Mouse (Mus musculus): Measurements from ENCODE around the gene Lgals1. TPM values are rescaled to one million over a fixed set of nuclear protein-coding genes. Genes with fewer than 3 reads are reported as not detected.

Gene Lgals1
- polyA plus RNA-seq, 1 experiment: 42.9 TPM

- no peak for TF ChIP-seq POLR2A (IDR thresholded peaks at IDR 0.05; ENCODE audit: extremely low read depth, insufficient read depth, low read length)
- no peak for TF ChIP-seq CTCF (IDR thresholded peaks at IDR 0.05; ENCODE audit: extremely low read depth, insufficient read depth, low read length)
- H3K4me3 ChIP-seq (ENCODE audit: insufficient read depth, low read length): peak overlapping the region; percentile 20
- no peaks in the 10 kb centered on the region for H3K4me1 ChIP-seq (ENCODE audit: control insufficient read depth, insufficient read depth, low read length)
- no peak overlapping the region for H3K27ac ChIP-seq (ENCODE audit: insufficient read depth, low read length)
These were observed 21.7 kb downstream of the Lgals1 start for GRCm38 (mm10) chr15:78948152-78948725.

GRCm38 (mm10) chr15:78948883-78949282 is 22.4 kb downstream of the Lgals1 start:
- TF ChIP-seq POLR2A (IDR thresholded peaks at IDR 0.05; ENCODE audit: extremely low read depth, insufficient read depth, low read length): no peak
- TF ChIP-seq CTCF (IDR thresholded peaks at IDR 0.05; ENCODE audit: extremely low read depth, insufficient read depth, low read length): no peak
- no peak overlapping the region for H3K27ac ChIP-seq (ENCODE audit: insufficient read depth, low read length)
- no peaks in the 10 kb centered on the region for H3K4me1 ChIP-seq (ENCODE audit: control insufficient read depth, insufficient read depth, low read length)
- H3K4me3 ChIP-seq (ENCODE audit: insufficient read depth, low read length): no peak overlapping the region

GRCm38 (mm10) chr15:78955663-78956062 is 29.1 kb downstream of the Lgals1 start:
- TF ChIP-seq POLR2A (IDR thresholded peaks at IDR 0.05; ENCODE audit: extremely low read depth, insufficient read depth, low read length) (no peak), CTCF (IDR thresholded peaks at IDR 0.05; ENCODE audit: extremely low read depth, insufficient read depth, low read length) (no peak)
- no peaks in the 10 kb centered on the region for H3K4me1 ChIP-seq (ENCODE audit: control insufficient read depth, insufficient read depth, low read length)
- H3K27ac ChIP-seq (ENCODE audit: insufficient read depth, low read length): no peak overlapping the region
- H3K4me3 ChIP-seq (ENCODE audit: insufficient read depth, low read length): no peak overlapping the region

DNA sequence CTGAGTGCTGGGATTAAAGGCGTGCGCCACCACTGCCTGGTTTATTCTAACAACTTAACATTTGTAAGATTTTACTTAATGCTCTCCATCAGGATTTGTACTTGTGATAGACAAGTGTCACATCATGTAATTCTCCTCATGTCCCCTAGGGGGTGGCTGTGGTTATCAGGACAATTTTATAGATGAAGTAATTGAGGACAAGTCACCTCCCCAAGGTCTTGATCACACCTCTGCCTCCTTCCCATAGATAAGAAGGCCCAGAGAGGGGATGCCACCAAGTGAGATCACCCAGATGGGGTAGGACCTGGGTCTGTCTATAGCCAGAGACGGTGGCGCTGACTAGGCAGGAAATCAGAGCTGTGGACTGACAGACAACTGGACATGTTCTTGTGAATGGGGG is 29.8 kb downstream of the Lgals1 start:
- TF ChIP-seq CTCF (IDR thresholded peaks at IDR 0.05; ENCODE audit: extremely low read depth, insufficient read depth, low read length): no peak
- TF ChIP-seq POLR2A (IDR thresholded peaks at IDR 0.05; ENCODE audit: extremely low read depth, insufficient read depth, low read length): no peak
- no peaks in the 10 kb centered on the region for H3K4me1 ChIP-seq (ENCODE audit: control insufficient read depth, insufficient read depth, low read length)
- H3K27ac ChIP-seq (ENCODE audit: insufficient read depth, low read length): no peak overlapping the region
- no peak overlapping the region for H3K4me3 ChIP-seq (ENCODE audit: insufficient read depth, low read length)

DNA sequence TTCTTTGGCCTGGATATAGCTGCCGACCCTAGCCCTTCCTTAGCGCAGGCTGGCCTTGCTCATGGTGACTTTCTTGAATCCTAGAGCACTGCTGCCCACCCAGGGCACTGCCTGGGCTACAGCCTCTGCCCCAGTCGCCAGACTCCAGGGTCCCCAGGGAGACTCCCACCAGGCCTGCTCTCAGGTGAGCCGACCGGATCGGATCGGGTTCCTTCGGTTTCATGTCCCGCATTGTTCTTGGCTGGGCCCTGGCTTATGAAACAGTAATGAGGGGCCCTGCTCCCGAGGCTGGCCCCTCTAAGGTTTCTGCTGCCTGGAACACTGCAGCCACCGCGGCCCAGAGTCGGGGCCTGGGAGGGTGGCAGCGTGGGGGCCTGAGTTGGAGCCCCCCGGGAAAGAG is 30.5 kb downstream of the Lgals1 start:
- Histone ChIP-seq H3K4me3 (ENCODE audit: insufficient read depth, low read length) (no peak overlapping the region), H3K4me1 (ENCODE audit: control insufficient read depth, insufficient read depth, low read length) (no peaks in the 10 kb centered on the region), H3K27ac (ENCODE audit: insufficient read depth, low read length) (no peak overlapping the region)
- TF ChIP-seq POLR2A (IDR thresholded peaks at IDR 0.05; ENCODE audit: extremely low read depth, insufficient read depth, low read length) (no peak), CTCF (IDR thresholded peaks at IDR 0.05; ENCODE audit: extremely low read depth, insufficient read depth, low read length) (no peak)

DNA sequence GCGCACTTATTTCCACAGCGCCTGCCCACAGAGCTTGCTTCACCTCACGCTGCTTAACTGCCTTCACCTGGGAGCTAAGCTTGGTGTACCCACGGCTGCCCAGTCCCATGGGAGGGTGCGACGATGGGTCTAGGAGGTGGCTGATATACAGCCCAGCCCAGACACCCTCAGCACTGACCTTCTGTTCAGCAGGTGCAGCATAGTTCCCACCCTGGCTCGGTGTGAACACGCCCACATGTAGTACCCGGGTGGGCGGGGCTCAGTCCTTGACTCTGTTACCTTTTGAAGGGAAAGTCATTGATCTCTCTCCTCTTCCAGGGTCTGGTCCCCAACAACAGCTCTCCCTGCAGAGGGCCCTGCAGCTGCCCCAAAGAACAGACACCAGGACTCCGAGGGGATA is 33.0 kb downstream of the Lgals1 start:
- TF ChIP-seq CTCF (IDR thresholded peaks at IDR 0.05; ENCODE audit: extremely low read depth, insufficient read depth, low read length): no peak
- TF ChIP-seq POLR2A (IDR thresholded peaks at IDR 0.05; ENCODE audit: extremely low read depth, insufficient read depth, low read length): no peak
- Histone ChIP-seq H3K27ac (ENCODE audit: insufficient read depth, low read length) (no peak overlapping the region), H3K4me3 (ENCODE audit: insufficient read depth, low read length) (no peak overlapping the region), H3K4me1 (ENCODE audit: control insufficient read depth, insufficient read depth, low read length) (no peaks in the 10 kb centered on the region)

GRCm38 (mm10) chr15:78960088-78960487 is 33.6 kb downstream of the Lgals1 start:
- H3K27ac ChIP-seq (ENCODE audit: insufficient read depth, low read length): no peak overlapping the region
- no peak overlapping the region for H3K4me3 ChIP-seq (ENCODE audit: insufficient read depth, low read length)
- TF ChIP-seq POLR2A (IDR thresholded peaks at IDR 0.05; ENCODE audit: extremely low read depth, insufficient read depth, low read length) (no peak), CTCF (IDR thresholded peaks at IDR 0.05; ENCODE audit: extremely low read depth, insufficient read depth, low read length) (no peak)
- no peaks in the 10 kb centered on the region for H3K4me1 ChIP-seq (ENCODE audit: control insufficient read depth, insufficient read depth, low read length)

GRCm38 (mm10) chr15:78962885-78963284 is 36.4 kb downstream of the Lgals1 start:
- Histone ChIP-seq H3K4me3 (ENCODE audit: insufficient read depth, low read length) (no peak overlapping the region), H3K4me1 (ENCODE audit: control insufficient read depth, insufficient read depth, low read length) (no peaks in the 10 kb centered on the region), H3K27ac (ENCODE audit: insufficient read depth, low read length) (no peak overlapping the region)
- peak; percentile 49 for TF ChIP-seq CTCF (IDR thresholded peaks at IDR 0.05; ENCODE audit: extremely low read depth, insufficient read depth, low read length)
- no peak for TF ChIP-seq POLR2A (IDR thresholded peaks at IDR 0.05; ENCODE audit: extremely low read depth, insufficient read depth, low read length)

DNA sequence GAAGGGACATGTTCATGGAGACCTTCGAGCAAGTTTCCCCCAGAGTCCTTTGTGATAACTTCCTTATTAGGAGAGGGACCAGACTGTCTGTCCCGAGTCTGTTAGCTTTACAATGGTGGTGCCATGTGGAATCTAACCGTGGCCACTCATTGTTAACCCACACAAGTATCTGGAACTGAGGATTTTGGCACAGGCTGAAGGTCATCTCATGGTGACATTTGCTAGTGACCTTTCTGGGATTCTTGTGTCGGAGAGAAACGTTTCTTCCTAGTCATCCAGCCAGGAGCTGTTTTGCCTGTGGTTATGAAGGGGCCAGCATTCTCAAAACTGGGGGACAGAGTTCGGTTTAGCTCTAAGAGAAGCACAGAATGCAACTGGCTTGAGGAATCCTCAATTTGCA is 45.1 kb downstream of the Lgals1 start:
- Histone ChIP-seq H3K4me3 (ENCODE audit: insufficient read depth, low read length) (no peak overlapping the region), H3K4me1 (ENCODE audit: control insufficient read depth, insufficient read depth, low read length) (no peaks in the 10 kb centered on the region), H3K27ac (ENCODE audit: insufficient read depth, low read length) (no peak overlapping the region)
- TF ChIP-seq CTCF (IDR thresholded peaks at IDR 0.05; ENCODE audit: extremely low read depth, insufficient read depth, low read length) (no peak), POLR2A (IDR thresholded peaks at IDR 0.05; ENCODE audit: extremely low read depth, insufficient read depth, low read length) (no peak)

DNA sequence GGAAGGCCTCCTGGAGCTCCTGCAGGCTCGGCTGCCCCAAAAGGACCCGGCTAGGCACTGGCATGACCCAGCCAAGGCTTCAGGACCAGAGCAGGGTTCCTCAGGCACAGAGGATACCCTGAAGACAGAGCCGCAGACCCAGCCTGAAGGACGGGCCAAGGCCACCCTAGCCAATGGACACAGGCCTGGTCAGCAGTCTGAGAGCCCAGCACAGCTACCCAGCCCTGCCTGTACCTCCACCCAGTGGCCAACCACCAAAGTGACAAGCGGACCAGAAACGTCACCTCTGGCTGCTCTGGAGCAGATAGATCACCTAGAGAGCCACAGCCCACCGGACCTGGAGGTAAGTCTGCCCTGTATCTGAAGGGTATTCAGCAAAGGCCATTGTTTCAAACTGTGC is 47.4 kb downstream of the Lgals1 start:
- TF ChIP-seq CTCF (IDR thresholded peaks at IDR 0.05; ENCODE audit: extremely low read depth, insufficient read depth, low read length): peak; percentile 38
- TF ChIP-seq POLR2A (IDR thresholded peaks at IDR 0.05; ENCODE audit: extremely low read depth, insufficient read depth, low read length): no peak
- Histone ChIP-seq H3K27ac (ENCODE audit: insufficient read depth, low read length) (no peak overlapping the region), H3K4me3 (ENCODE audit: insufficient read depth, low read length) (no peak overlapping the region), H3K4me1 (ENCODE audit: control insufficient read depth, insufficient read depth, low read length) (no peaks in the 10 kb centered on the region)

Measured in cortical plate, adult 2 months (tissue).